Mouse (Mus musculus) embryonic fibroblast, embryonic 13.5 days (primary cell): ENCODE results near the gene Tjp3.

Source experiments
- CTCF ChIP-seq: IDR thresholded peaks from 2 replicates; pipeline ENCODE4 v1.5.1; 2011; ENCODE audit warnings: mild to moderate bottlenecking, control low read depth, low read length, moderate library complexity, borderline replicate concordance; ENCODE audit not compliant: insufficient read depth
- POLR2A ChIP-seq: IDR thresholded peaks from 2 replicates; pipeline ENCODE4 v1.6.1; 2011; ENCODE audit warnings: low read depth, mild to moderate bottlenecking, control low read depth, low read length, moderate library complexity

GRCm38 (mm10) chr10:81294442-81294841 lies 3.1 kb upstream of the Tjp3 start:
- no peak for TF ChIP-seq CTCF
- TF ChIP-seq POLR2A = no peak
